Mouse (Mus musculus) embryonic facial prominence, embryonic 15.5 days (tissue): ENCODE results near the gene Rem2. TPM values are rescaled to one million over a fixed set of nuclear protein-coding genes. Genes with fewer than 3 reads are reported as not detected.

Experiments
- ATAC-seq: fragments of 200-750 bp; cut with Nextera tagmentation; 2 replicates; pipeline ENCODE4 v1.8.0; 2017; ENCODE audit warnings: low read depth, moderate TSS enrichment; ENCODE audit not compliant: insufficient number of reproducible peaks, low FRiP score, low TSS enrichment
- H3K27ac ChIP-seq: fragments of 300-500 bp; sonication (generic); replicated peaks from 2 replicates; pipeline ENCODE4 v1.5.1; 2015; ENCODE audit warnings: mild to moderate bottlenecking, inconsistent platforms
- H3K27me3 ChIP-seq: fragments of 300-500 bp; sonication (generic); 2 replicates; pipeline ENCODE4 v1.6.1; 2015; ENCODE audit warnings: inconsistent platforms
- H3K36me3 ChIP-seq: fragments of 300-500 bp; sonication (generic); 2 replicates; pipeline ENCODE4 v1.6.1; 2015; ENCODE audit warnings: mild to moderate bottlenecking, inconsistent platforms
- H3K4me1 ChIP-seq: fragments of 300-500 bp; sonication (generic); 2 replicates; pipeline ENCODE4 v1.6.1; 2015; ENCODE audit warnings: inconsistent platforms
- H3K4me2 ChIP-seq: fragments of 300-500 bp; sonication (generic); replicated peaks from 2 replicates; pipeline ENCODE4 v1.6.1; 2015; ENCODE audit warnings: mild to moderate bottlenecking, inconsistent platforms
- H3K4me3 ChIP-seq: fragments of 300-500 bp; sonication (generic); replicated peaks from 2 replicates; pipeline ENCODE4 v1.5.1; 2015; ENCODE audit warnings: mild to moderate bottlenecking, inconsistent platforms
- H3K9ac ChIP-seq: fragments of 300-500 bp; sonication (generic); 2 replicates; pipeline ENCODE4 v1.6.1; 2015; ENCODE audit warnings: inconsistent platforms
- H3K9me3 ChIP-seq: fragments of 300-500 bp; sonication (generic); replicated peaks from 2 replicates; pipeline ENCODE4 v1.6.1; 2016; ENCODE audit warnings: inconsistent platforms
- WGBS: fragments of 180-500 bp; shearing (Covaris S2); methylation state at CpG from one replicate; pipeline ENCODE4 v1.1.7; 2015; 5-methylcytosine and 5-hydroxymethylcytosine counted together
- polyA plus RNA-seq: library from polyadenylated mRNA; unstranded; fragments of >200 nt; fragmentation: Nextera tagmentation; extraction: Ambion mirVana; gene quantifications from 2 replicates; pipeline ENCODE4 v1.2.1, GENCODE M21; 2015

Gene Rem2
- polyA plus RNA-seq: 3.4 and 3.9 TPM in 2 replicates

DNA sequence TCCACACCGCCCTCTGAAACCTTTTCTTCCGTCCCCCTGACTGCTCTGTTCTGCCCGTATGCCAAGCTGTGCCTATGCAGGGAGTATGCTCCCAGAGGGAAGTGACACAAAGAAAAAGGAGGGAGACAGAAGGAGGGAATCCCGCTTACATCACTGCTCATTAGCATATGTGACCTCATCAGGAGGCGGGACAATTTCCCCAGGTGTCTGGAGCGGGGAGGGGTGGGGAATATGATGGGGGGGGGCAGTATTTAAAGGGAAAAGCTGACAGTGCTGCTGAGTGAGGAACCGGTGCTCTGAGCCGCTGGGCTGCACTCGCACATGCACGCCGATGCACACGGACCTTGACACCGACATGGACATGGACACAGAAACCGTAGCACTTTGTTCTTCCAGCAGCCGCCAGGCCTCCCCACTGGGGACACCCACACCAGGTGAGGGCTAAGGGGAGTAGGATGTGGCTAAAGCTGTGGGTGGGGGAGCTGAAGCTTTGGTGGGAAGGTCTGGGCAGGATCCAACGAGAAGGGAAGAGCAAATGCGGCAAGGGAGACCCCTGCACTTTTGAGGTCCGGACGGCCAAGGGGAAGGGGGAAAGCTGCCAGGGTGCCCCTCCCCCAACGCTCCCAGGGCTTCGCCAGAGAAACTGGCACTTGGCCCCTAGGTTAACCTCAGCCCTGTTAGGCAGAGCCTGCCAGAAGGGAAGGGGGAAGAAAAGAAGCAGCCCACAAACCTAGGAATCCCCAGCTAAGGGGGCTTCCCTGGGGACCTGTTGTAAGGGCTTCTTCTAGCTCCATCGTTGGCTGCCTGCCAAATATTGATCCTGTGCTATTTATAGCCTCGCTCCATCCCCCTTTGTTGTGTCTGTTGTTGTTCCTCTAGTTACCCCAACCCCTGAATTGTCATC lies at the start of gene Rem2:
TSS of gene Rem2 (plus strand) at position 160 of the 904 bp plus-strand sequence.
- WGBS: 2% methylated on average over 23 of the region's 23 CpGs
- H3K9ac ChIP-seq: peak within 1 kb of the TSS; percentile 40
- peak; percentile 72 for ATAC-seq
- peak within 1 kb of the TSS; percentile 84 for H3K4me2 ChIP-seq
- H3K4me1 ChIP-seq: peaks cover 31% of the 10 kb centered on the region
- no peaks in the 10 kb centered on the region for H3K9me3 ChIP-seq
- H3K27me3 ChIP-seq: peaks cover 41% of the 10 kb centered on the region
- H3K36me3 ChIP-seq: no peaks in the 10 kb centered on the region
- peak within 1 kb of the TSS; percentile 46 for H3K4me3 ChIP-seq
- no peak within 1 kb of the TSS for H3K27ac ChIP-seq

GRCm38 (mm10) chr14:54426689-54427398 lies 49.1 kb upstream of the Rem2 start, which contains the start of gene Mrpl52:
TSS of gene Mrpl52 (plus strand) at chr14:54426909.
- ATAC-seq: peak; percentile 60
- H3K4me3 ChIP-seq: peak within 1 kb of the TSS; percentile 73
- H3K36me3 ChIP-seq: peaks cover 5% of the 10 kb centered on the region; the same call in 1 of the 2 replicates
- H3K27me3 ChIP-seq: no peaks in the 10 kb centered on the region
- no peaks in the 10 kb centered on the region for H3K9me3 ChIP-seq
- peak within 1 kb of the TSS; percentile 68 for H3K9ac ChIP-seq
- H3K4me1 ChIP-seq: peaks cover 32% of the 10 kb centered on the region
- H3K27ac ChIP-seq: peak within 1 kb of the TSS; percentile 88
- peak within 1 kb of the TSS; percentile 61 for H3K4me2 ChIP-seq
- under 1% methylated on average over 48 of the region's 48 CpGs for WGBS

DNA sequence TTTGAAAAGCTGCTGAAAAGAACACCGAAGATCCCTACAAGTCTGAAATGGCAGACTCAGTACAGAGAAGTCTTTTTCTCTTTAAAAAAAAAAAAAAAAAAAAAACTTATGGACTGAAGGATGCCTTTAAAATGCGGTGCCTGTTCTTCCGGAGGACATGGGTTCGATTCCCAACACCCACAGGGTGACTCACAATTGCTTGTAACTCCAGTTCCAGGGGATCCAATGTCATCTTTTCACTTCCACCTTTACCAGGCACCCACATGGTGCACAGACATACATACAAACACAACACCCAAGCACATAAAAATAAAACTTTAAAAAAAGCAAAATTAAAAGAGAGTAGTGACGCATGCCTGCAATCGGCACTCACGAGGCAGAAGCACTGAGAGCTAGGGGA lies 48.2 kb upstream of the Rem2 start:
- no peak for ATAC-seq
- Histone ChIP-seq H3K4me3 (peak overlapping the region; percentile 73), H3K9ac (no peak overlapping the region), H3K4me2 (peak overlapping the region; percentile 61), H3K27me3 (no peaks in the 10 kb centered on the region), H3K4me1 (peaks cover 33% of the 10 kb centered on the region), H3K27ac (no peak overlapping the region), H3K36me3 (peaks cover 5% of the 10 kb centered on the region; the same call in 1 of the 2 replicates), H3K9me3 (no peaks in the 10 kb centered on the region)
- WGBS: 91% methylated on average over 7 of the region's 7 CpGs

DNA sequence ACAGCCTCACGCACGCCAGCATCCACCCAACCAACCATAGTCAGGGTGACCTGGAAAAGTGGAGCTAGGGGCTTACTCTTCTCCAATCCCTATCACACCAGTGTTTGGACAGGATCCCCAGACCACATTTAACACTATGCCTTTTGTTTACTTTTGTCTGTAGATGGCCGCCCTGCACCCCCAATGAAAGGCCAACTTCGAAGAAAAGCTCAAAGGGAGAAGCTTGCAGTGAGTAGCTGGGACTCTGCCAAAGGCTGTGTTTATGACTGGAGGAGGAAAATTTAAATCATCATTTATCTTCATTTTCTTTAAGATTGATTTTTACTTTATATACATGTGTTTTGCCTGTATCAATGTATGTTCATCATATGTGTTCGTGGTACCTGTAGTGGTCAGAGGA lies 47.5 kb upstream of the Rem2 start:
- peaks cover 5% of the 10 kb centered on the region; the same call in 1 of the 2 replicates for H3K36me3 ChIP-seq
- ATAC-seq: no peak
- WGBS: 95% methylated on average over 5 of the region's 5 CpGs
- no peak overlapping the region for H3K27ac ChIP-seq
- no peak overlapping the region for H3K4me3 ChIP-seq
- peaks cover 40% of the 10 kb centered on the region for H3K4me1 ChIP-seq
- no peak overlapping the region for H3K9ac ChIP-seq
- no peaks in the 10 kb centered on the region for H3K9me3 ChIP-seq
- H3K27me3 ChIP-seq: no peaks in the 10 kb centered on the region
- H3K4me2 ChIP-seq: no peak overlapping the region

GRCm38 (mm10) chr14:54429332-54430093 lies 46.4 kb upstream of the Rem2 start:
- 58% methylated on average over 7 of the region's 7 CpGs for WGBS
- Histone ChIP-seq H3K36me3 (peaks cover 5% of the 10 kb centered on the region; the same call in 1 of the 2 replicates), H3K4me2 (no peak overlapping the region), H3K27me3 (no peaks in the 10 kb centered on the region), H3K9me3 (no peaks in the 10 kb centered on the region), H3K4me3 (no peak overlapping the region), H3K9ac (no peak overlapping the region), H3K4me1 (peaks cover 51% of the 10 kb centered on the region), H3K27ac (peak overlapping the region; percentile 100)
- ATAC-seq: no peak

- Histone ChIP-seq H3K4me3 (peak overlapping the region; percentile 85), H3K9ac (peak overlapping the region; percentile 93; the same call in 1 of the 2 replicates), H3K9me3 (no peaks in the 10 kb centered on the region), H3K36me3 (peaks cover 10% of the 10 kb centered on the region; the same call in 1 of the 2 replicates), H3K27ac (peak overlapping the region; percentile 100), H3K4me1 (peaks cover 62% of the 10 kb centered on the region), H3K4me2 (peak overlapping the region; percentile 81), H3K27me3 (no peaks in the 10 kb centered on the region)
- WGBS: 7% methylated on average over 18 of the region's 18 CpGs
- no peak for ATAC-seq
These were observed 45.3 kb upstream of the Rem2 start for GRCm38 (mm10) chr14:54430406-54431145.

DNA sequence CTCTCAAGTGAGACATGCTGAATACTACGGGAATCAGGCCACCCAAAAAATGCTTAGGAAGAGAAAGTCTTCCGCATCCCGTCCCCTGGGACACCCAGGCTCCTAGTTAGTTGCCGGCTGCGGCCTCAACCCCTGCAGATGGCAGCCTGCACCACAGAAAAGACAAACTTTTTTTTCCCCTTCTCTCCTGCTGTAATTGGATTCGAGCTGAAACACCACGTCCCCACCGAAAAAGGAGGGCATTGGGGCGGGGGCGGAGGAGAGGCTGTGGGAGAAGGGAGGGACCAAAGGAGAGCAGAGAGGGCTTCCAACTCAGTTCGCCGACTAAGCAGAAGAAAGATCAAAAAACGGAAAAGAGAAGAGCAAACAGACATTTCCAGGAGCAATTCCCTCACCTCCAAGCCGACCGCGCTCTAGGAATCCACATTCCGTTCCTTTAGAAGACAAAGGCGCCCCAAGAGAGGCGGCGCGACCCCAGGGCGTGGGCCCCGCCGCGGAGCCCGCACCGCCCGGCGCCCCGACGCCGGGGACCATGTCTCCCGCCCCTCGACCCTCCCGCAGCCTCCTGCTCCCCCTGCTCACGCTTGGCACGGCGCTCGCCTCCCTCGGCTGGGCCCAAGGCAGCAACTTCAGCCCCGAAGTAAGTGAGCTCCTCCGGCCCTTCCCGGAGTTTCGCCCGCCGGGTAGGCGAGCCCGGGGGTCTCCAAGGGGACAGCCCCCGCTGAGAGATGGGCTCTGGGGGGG lies 44.4 kb upstream of the Rem2 start, which contains the start of gene Mmp14:
TSS of gene Mmp14 (plus strand) at position 279 of the 744 bp plus-strand sequence.
- no peaks in the 10 kb centered on the region for H3K9me3 ChIP-seq
- H3K27ac ChIP-seq: peak within 1 kb of the TSS; percentile 100
- H3K36me3 ChIP-seq: peaks cover 19% of the 10 kb centered on the region
- H3K4me1 ChIP-seq: peaks cover 65% of the 10 kb centered on the region
- peak within 1 kb of the TSS; percentile 81 for H3K4me2 ChIP-seq
- 1% methylated on average over 49 of the region's 49 CpGs for WGBS
- ATAC-seq: peak; percentile 76
- peak within 1 kb of the TSS; percentile 93 for H3K9ac ChIP-seq
- no peaks in the 10 kb centered on the region for H3K27me3 ChIP-seq
- peak within 1 kb of the TSS; percentile 85 for H3K4me3 ChIP-seq

DNA sequence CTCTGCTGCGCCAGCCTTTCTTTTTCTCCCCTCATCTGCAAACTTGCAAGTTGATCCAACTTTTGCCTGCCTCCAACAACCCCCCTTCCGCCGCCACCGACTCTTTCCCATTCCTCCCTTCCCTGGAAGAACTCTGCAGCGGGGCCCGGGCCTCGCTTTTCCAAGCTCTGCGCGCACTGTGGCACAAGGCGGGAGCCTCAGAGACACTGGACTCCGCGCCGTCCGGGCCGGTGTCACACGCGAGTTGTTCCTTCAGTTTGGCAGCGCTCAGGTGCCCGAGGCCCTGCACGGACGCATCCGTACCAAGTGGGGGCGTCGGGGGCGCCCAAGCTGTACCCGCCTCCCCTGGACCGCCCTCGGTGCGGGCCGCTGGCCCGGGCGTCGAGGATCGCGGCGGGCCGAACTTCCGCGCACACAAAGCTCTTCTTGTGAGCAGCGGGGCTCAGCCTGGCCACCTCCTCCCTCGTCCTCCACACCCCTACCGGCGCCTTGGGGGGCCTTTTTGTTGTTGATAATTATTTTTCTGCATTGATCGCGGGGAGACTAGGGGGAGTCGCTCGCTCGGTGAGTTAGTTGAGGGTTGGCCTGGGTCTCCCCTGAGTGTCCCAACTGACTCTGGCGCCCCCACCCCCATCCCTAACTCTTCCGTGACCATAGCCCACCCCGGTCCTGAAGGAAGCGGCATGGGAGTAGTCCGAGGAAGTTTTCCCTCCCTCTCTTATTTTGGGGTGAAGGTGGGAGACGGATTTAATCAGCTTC lies 43.6 kb upstream of the Rem2 start:
- Histone ChIP-seq H3K4me3 (peak overlapping the region; percentile 85), H3K27ac (peak overlapping the region; percentile 100), H3K4me2 (peak overlapping the region; percentile 81), H3K36me3 (peaks cover 27% of the 10 kb centered on the region), H3K4me1 (peaks cover 63% of the 10 kb centered on the region), H3K27me3 (no peaks in the 10 kb centered on the region), H3K9ac (peak overlapping the region; percentile 93), H3K9me3 (no peaks in the 10 kb centered on the region)
- under 1% methylated on average over 54 of the region's 54 CpGs for WGBS
- ATAC-seq: 0 out of 2 replicates have a peak, but pooled peaks have one; percentile 16
